Mouse (Mus musculus) liver, postnatal 0 days (tissue): Measurements from ENCODE around the gene Dcst2. TPM values are rescaled to one million over a fixed set of nuclear protein-coding genes. Genes with fewer than 3 reads are reported as not detected.

ENCODE experiments used
- ATAC-seq: fragments of 200-750 bp; cut with Nextera tagmentation; 2 replicates; pipeline ENCODE4 v1.8.0; 2017; ENCODE audit warnings: mild to moderate bottlenecking, moderate library complexity
- DNase-seq: peaks from one replicate; pipeline ENCODE4 v3.0.0-alpha.2; 2016
- H3K27ac ChIP-seq: fragments of 300-500 bp; sonication (generic); 2 replicates; pipeline ENCODE4 v1.5.1; 2014; ENCODE audit warnings: antibody characterized with exemption, moderate library complexity, mild to moderate bottlenecking, low read depth
- H3K27me3 ChIP-seq: fragments of 300-500 bp; sonication (generic); 2 replicates; pipeline ENCODE4 v1.6.1; 2014; ENCODE audit warnings: low read length, control low read depth, mixed read lengths; ENCODE audit not compliant: insufficient read depth
- H3K36me3 ChIP-seq: fragments of 300-500 bp; sonication (generic); replicated peaks from 2 replicates; pipeline ENCODE4 v1.6.1; 2014; ENCODE audit warnings: mild to moderate bottlenecking, control low read depth, low read length, moderate library complexity, mixed read lengths; ENCODE audit not compliant: insufficient read depth
- H3K4me1 ChIP-seq: fragments of 300-500 bp; sonication (generic); 2 replicates; pipeline ENCODE4 v1.6.1; 2014; ENCODE audit warnings: antibody characterized with exemption, mild to moderate bottlenecking, control low read depth; ENCODE audit not compliant: insufficient read depth
- H3K4me2 ChIP-seq: fragments of 300-500 bp; sonication (generic); 2 replicates; pipeline ENCODE4 v1.6.1; 2014; ENCODE audit warnings: low read depth, mild to moderate bottlenecking, low read length, moderate library complexity, mixed read lengths
- H3K4me3 ChIP-seq: fragments of 300-500 bp; sonication (generic); 2 replicates; pipeline ENCODE4 v1.5.1; 2014; ENCODE audit warnings: low read depth, low read length
- H3K9ac ChIP-seq: fragments of 300-500 bp; sonication (generic); replicated peaks from 2 replicates; pipeline ENCODE4 v1.6.1; 2014; ENCODE audit warnings: mild to moderate bottlenecking, moderate library complexity
- H3K9me3 ChIP-seq: fragments of 300-500 bp; sonication (generic); 2 replicates; pipeline ENCODE4 v1.6.1; 2016; ENCODE audit warnings: mild to moderate bottlenecking, control low read depth, low read length, mixed read lengths
- CTCF ChIP-seq: sonication (generic); IDR thresholded peaks from 2 replicates; pipeline ENCODE4 v1.5.1; 2016; ENCODE audit warnings: antibody characterized with exemption, low read depth
- EP300 ChIP-seq: IDR thresholded peaks from 2 replicates; pipeline ENCODE4 v1.6.1; 2016; ENCODE audit warnings: antibody characterized with exemption, low read depth, mild to moderate bottlenecking
- WGBS: fragments of 180-500 bp; shearing (Covaris S2); extraction: QIAGEN DNeasy Blood & Tissue Kit; methylation state at CpG from one replicate; pipeline ENCODE4 v1.1.7; 2014; ENCODE audit not compliant: insufficient replicate concordance; 5-methylcytosine and 5-hydroxymethylcytosine counted together
- polyA plus RNA-seq: library from polyadenylated mRNA; unstranded; fragments of >200 nt; fragmentation: Nextera tagmentation; extraction: Ambion mirVana; gene quantifications from 2 replicates; pipeline ENCODE4 v1.2.1, GENCODE M21; 2015

The Dcst2 gene
- polyA plus RNA-seq, 1 experiment from 2014 or later, result 0.05 TPM

DNA sequence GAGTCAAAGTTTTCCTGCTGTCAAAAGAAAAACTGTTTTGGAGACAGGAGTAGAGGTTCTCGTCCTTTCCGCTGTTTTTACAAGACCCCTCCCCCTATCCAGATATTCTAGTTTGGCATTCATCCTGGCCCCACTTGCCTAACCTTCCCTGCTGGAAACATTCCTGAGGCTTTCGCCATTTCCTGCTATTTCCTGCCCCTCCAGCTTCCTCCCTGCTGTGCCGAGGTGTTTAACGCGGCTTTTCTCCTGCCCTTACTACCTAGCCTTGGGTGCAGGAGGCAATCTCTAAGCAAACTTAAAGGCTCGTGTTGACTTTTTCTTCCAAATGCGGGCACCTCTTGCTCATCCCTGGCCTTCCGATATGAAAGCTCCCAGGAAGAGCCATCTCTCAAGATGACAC is 57.8 kb downstream of the Dcst2 start:
- Histone ChIP-seq H3K9me3 (no peaks in the 10 kb centered on the region), H3K36me3 (peaks cover 30% of the 10 kb centered on the region), H3K27me3 (no peaks in the 10 kb centered on the region), H3K9ac (peak overlapping the region; percentile 73), H3K4me1 (peaks cover 54% of the 10 kb centered on the region), H3K4me3 (peak overlapping the region; percentile 67), H3K27ac (peak overlapping the region; percentile 97), H3K4me2 (peak overlapping the region; percentile 96)
- WGBS, result 6% methylated on average over 9 of the region's 9 CpGs
- ATAC-seq (no peak), DNase-seq (peak; percentile 56)
- TF ChIP-seq CTCF, result no peak
- no peak for TF ChIP-seq EP300

GRCm38 (mm10) chr3:89419981-89420380 is 58.2 kb downstream of the Dcst2 start:
- TF ChIP-seq CTCF, result no peak
- no peak for TF ChIP-seq EP300
- peaks cover 30% of the 10 kb centered on the region for H3K36me3 ChIP-seq
- WGBS, result 27% methylated on average over 3 of the region's 3 CpGs
- H3K27me3 ChIP-seq, result no peaks in the 10 kb centered on the region
- no peaks in the 10 kb centered on the region for H3K9me3 ChIP-seq
- ATAC-seq, result no peak
- H3K4me3 ChIP-seq, result peak overlapping the region; percentile 67
- H3K4me2 ChIP-seq, result peak overlapping the region; percentile 96
- H3K9ac ChIP-seq, result peak overlapping the region; percentile 73
- peaks cover 58% of the 10 kb centered on the region for H3K4me1 ChIP-seq
- peak overlapping the region; percentile 97 for H3K27ac ChIP-seq
- no peak for DNase-seq

- Histone ChIP-seq H3K4me3 (peak overlapping the region; percentile 67), H3K36me3 (peaks cover 31% of the 10 kb centered on the region), H3K27me3 (no peaks in the 10 kb centered on the region), H3K9me3 (no peaks in the 10 kb centered on the region), H3K9ac (peak overlapping the region; percentile 46), H3K4me1 (peaks cover 61% of the 10 kb centered on the region), H3K4me2 (peak overlapping the region; percentile 96), H3K27ac (peak overlapping the region; percentile 75)
- 40% methylated on average over 2 of the region's 2 CpGs for WGBS
- DNase-seq (no peak), ATAC-seq (no peak)
- TF ChIP-seq CTCF, result no peak
- TF ChIP-seq EP300, result no peak
These were observed 58.6 kb downstream of the Dcst2 start for GRCm38 (mm10) chr3:89420421-89420820.

GRCm38 (mm10) chr3:89421002-89421774 is 59.4 kb downstream of the Dcst2 start:
- H3K36me3 ChIP-seq, result peaks cover 29% of the 10 kb centered on the region
- no peaks in the 10 kb centered on the region for H3K9me3 ChIP-seq
- peak overlapping the region; percentile 96 for H3K4me2 ChIP-seq
- ATAC-seq, result peak; percentile 54
- no peaks in the 10 kb centered on the region for H3K27me3 ChIP-seq
- 11% methylated on average over 11 of the region's 11 CpGs for WGBS
- peak overlapping the region; percentile 75 for H3K27ac ChIP-seq
- peaks cover 61% of the 10 kb centered on the region for H3K4me1 ChIP-seq
- no peak for TF ChIP-seq CTCF
- TF ChIP-seq EP300, result no peak
- H3K4me3 ChIP-seq, result peak overlapping the region; percentile 67
- H3K9ac ChIP-seq, result peak overlapping the region; percentile 46
- peak; percentile 84 for DNase-seq

DNA sequence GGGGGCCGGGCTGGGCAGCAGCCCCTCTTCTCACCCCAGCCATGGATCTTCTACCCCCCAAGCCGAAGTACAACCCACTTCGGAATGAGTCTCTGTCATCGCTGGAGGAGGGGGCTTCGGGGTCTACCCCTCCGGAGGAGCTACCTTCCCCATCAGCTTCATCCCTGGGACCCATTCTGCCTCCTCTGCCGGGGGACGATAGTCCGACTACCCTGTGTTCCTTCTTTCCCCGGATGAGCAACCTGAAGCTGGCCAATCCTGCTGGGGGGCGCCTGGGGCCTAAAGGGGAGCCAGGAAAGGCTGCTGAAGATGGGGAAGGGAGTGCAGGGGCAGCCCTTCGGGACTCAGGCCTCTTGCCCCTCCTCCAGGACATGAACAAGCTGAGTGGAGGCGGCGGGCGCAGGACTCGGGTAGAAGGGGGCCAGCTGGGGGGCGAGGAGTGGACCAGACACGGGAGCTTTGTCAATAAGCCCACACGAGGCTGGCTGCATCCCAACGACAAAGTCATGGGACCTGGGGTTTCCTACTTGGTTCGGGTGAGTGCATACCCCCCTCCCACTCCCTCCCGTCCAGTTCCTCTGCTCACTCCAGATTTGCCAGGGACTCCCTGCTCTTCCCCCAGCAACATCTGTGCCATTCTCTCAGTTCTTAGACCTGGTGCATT is 60.2 kb downstream of the Dcst2 start:
- ATAC-seq (no peak), DNase-seq (peak; percentile 24)
- H3K27me3 ChIP-seq, result no peaks in the 10 kb centered on the region
- peak overlapping the region; percentile 96 for H3K4me2 ChIP-seq
- peaks cover 31% of the 10 kb centered on the region for H3K36me3 ChIP-seq
- peak overlapping the region; percentile 75 for H3K27ac ChIP-seq
- TF ChIP-seq EP300, result no peak
- no peak for TF ChIP-seq CTCF
- H3K4me3 ChIP-seq, result peak overlapping the region; percentile 67
- WGBS, result 31% methylated on average over 22 of the region's 22 CpGs
- peak overlapping the region; percentile 46 for H3K9ac ChIP-seq
- H3K9me3 ChIP-seq, result no peaks in the 10 kb centered on the region
- H3K4me1 ChIP-seq, result peaks cover 57% of the 10 kb centered on the region

- TF ChIP-seq EP300 (no peak), CTCF (no peak)
- Histone ChIP-seq H3K4me1 (peaks cover 50% of the 10 kb centered on the region), H3K9ac (peak overlapping the region; percentile 9; the same call in 1 of the 2 replicates), H3K9me3 (no peaks in the 10 kb centered on the region), H3K27me3 (no peaks in the 10 kb centered on the region), H3K36me3 (peaks cover 37% of the 10 kb centered on the region), H3K4me2 (peak overlapping the region; percentile 96), H3K27ac (peak overlapping the region; percentile 11; the same call in 1 of the 2 replicates), H3K4me3 (no peak overlapping the region)
- DNase-seq (no peak), ATAC-seq (no peak)
- WGBS, result 48% methylated on average over 6 of the region's 6 CpGs
These were observed 60.9 kb downstream of the Dcst2 start for GRCm38 (mm10) chr3:89422556-89423205.
